Mouse (Mus musculus): ENCODE data around the gene Pde4d.

Gene Pde4d

DNA sequence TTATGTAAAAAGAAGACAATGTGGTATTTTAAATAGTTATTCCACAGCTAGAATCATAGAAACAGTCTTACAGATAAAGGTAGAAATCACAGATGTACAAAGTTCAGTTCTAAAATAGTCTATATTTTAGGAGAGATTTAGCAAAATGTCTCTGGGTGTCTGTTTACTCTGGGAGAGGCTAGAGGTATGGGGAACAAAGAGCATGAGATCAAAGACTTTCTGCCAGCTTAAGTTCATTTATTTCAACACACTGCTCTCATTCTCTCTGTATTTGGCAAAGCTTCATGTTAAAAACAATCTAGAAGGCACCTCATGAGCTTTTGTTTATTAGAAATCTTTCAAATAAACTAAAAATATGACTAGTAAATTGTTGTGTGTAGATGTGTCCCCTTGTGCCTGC is 1024.6 kb downstream of the Pde4d start:
- no peak for DNase-seq (ENCODE audit: low read depth in 2 of 2, low spot score in 2 of 2)

DNA sequence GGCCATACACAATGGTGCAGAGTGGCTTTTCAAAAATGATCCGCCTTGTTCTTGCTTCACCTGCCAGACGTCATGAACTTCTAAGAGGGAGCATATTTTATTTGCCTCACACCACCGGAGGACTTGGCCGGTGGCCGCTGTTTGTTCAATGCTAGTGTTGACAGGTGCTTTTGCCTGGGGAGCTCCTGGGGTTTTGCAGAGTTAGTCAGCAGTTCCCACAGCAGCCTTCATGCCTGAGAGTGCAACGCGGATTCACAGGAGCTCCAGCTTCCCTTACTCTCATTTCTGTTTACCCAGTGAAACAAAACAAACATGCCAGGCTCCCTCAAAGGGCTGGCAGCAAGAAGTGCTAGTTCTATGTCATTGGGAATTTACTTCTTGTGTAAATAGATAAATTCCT is 1031.7 kb downstream of the Pde4d start:
- no peak for DNase-seq (ENCODE audit: low read depth in 2 of 2, low spot score in 2 of 2)

DNA sequence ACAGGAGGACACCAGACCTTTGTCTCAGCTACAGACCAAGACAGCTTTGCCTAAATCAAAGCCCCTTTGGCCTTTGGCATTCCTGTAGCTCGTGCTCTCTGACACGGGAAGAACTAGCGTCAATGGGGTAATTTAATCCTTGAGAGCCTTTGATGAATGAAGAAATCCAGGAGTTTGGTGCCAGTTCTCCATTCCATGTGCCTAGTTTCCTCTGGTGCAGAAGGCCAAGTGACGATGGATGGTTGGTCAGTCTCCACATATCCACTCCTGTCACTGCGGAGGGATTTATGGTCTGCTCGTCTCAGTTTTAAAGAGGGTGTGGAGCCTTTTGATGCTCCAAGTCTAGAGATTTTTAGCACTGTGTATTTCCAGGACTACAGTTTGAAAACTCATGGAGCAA is 1036.4 kb downstream of the Pde4d start:
- DNase-seq (ENCODE audit: low read depth in 2 of 2, low spot score in 2 of 2) = no peak

DNA sequence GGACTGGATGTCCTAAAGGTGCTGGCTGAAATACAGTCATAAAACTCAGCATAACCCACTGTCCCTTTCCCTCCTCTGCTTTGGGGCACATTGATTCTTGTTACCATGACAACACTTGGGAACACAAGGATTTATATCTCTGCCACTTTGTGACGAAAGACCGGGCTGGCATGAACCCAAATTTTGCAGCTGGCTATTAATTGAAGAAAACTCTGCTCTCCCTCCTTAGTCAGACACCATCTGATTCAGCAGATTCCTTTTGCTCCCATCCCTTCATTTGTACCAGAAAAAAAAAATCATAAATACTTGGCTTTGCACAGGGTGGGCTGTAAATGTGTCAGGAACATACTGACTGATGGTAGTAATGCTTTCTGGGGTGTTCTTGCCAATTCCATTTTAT is 1037.6 kb downstream of the Pde4d start:
- no peak for DNase-seq (ENCODE audit: low read depth in 2 of 2, low spot score in 2 of 2)

DNA sequence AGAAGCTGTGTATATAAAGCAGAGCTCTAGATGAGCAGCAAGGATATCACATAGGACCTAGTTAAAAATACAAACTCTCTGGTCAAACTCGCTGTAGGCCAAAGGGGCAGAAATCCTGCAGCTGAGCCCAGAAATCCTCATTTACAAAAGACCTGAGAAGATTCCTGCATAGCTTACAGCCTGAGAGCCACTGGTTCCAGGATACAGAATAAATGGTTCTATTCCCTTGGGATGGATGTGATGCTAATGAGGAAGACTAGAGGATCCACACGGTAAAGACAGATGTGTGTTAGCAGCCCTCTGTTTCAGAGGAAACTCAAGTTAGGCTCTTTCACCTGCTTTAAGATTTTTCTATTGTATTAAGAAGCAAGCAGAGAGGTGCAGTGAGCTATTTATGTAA is 1041.1 kb downstream of the Pde4d start:
- no peak for DNase-seq (ENCODE audit: low read depth in 2 of 2, low spot score in 2 of 2)

DNA sequence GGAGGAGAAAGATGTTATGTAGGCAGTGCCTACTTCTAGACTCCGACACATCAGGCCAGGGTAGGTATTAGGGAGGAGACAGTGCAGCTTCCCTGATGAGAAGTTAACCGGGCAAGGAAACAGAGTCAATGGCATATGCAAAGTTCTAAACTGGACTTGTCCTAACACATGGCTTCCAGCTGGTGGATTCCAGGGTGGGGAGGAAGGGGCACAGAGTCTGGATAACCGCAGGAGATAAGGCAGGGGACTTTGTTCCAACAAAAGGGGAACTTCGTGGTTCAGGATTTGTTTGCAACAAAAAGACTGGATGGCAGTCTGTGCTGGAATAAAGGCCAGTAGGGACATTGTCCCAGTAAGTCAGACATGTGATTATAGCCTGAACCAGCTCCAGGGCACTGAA is 1042.1 kb downstream of the Pde4d start:
- no peak for DNase-seq (ENCODE audit: low read depth in 2 of 2, low spot score in 2 of 2)

DNA sequence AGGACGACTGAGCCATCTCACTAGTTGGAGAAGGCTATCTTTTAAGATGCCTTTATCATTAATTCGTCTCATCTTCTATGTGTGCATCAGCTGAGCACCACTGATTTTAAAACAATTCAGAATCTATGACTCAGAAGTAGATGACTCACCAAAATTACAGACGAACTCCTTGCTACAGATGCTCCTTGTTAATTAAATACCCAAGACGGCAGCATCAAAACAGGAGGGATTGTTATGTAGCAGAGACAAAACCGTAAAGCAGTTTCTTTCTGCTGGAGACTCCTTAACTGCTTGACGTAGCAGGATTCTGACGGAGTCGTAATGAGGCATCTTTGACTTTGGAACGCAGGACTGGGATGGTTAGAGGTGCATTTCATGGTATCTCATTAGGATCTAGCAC is 1050.6 kb downstream of the Pde4d start:
- DNase-seq (ENCODE audit: low read depth in 2 of 2, low spot score in 2 of 2) = no peak

DNA sequence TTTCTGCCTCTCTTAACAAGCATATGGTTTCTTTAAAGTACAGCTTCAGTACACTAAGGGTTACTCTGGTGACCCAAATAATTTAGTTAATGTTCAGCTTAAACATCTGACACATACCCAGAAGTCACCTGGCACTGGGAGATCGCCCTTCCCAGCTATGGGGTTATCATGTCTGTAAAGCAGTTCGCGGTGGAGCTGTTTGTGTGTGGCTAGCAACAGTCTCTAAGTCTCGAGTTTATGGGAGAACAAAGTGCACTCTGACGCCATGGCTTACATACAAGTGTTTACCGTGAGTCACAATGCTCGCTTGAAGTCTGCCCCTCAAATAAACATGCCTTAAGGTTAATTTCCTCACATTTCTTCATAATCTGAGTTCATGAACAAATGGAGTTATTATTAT is 1053.0 kb downstream of the Pde4d start:
- no peak for DNase-seq (ENCODE audit: low read depth in 2 of 2, low spot score in 2 of 2)

DNA sequence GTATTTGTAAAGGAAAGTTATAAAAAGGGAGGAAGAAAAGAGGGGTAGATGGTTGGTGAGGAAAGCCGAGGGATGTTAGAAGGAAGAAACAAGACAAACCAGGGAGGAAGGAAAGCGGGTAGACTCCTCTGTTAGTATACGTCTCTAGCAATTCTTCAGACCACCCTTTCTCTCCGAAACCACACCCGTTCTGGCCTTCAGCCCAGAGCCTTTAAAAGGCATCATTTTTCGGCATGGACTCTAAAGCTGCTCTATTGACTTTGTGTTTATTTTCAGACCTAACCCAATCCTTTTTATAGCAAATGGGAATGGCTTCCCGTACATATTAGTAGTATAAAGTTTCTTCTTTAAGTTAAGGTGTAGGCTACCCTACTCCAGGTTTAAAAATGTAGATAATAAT is 1057.0 kb downstream of the Pde4d start:
- DNase-seq (ENCODE audit: low read depth in 2 of 2, low spot score in 2 of 2) = no peak

DNA sequence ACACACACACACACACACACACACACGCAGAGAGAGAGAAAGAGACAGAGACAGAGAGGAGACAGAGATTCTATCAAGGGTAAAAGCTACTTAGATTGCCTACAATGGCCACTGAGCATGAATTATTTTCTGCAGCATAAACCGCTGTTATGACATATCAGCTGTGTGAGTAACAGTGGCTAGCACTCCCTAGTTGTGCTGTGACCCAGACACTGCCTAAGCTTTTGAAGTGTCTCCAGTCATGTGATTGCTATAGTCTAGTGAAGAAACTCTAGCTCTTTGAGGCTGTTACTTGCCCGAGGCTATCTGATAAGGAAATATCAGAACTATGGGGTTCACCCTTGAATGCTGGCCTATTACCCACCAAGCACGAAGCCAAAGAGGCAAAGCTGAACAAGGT is 1058.7 kb downstream of the Pde4d start:
- no peak for DNase-seq (ENCODE audit: low read depth in 2 of 2, low spot score in 2 of 2)

DNA sequence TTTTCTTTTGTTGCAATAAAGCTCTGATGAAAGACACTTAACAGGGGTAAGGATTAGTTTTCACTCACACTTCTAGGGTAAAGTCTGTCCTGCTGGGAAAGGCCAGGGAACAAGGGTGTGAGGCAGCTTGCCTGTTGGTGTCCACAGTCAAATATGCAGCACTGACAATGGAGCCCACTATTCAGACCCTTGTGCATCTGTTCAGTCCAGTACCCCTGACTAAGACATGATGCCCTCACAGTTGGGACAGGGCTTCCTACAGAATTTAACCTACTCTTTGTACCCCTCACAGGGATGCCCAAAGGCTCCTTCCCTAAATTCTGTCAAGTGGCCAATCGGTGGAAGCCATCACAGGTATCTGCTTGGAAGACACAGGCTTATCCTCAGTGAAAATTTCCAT is 1068.4 kb downstream of the Pde4d start:
- no peak for DNase-seq (ENCODE audit: low read depth in 2 of 2, low spot score in 2 of 2)

DNA sequence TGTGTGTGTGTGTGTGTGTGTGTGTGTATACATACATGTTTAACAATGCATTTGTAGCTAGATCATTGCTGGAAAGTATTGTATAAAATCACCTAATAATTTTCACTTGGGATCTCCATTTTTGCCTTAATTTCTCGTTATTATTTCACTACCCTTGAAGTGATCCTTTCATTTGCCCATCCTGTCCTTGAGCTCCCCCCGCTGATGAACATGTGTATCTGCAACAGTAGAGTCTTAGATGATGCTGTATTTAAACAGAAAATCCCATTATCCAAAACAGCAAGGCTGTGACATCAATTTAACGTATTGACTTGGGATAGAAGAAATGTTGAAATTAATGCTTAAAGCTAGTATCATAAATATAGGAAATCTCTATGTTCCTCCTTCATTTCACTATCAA is 1069.7 kb downstream of the Pde4d start:
- DNase-seq (ENCODE audit: low read depth in 2 of 2, low spot score in 2 of 2) = no peak

DNA sequence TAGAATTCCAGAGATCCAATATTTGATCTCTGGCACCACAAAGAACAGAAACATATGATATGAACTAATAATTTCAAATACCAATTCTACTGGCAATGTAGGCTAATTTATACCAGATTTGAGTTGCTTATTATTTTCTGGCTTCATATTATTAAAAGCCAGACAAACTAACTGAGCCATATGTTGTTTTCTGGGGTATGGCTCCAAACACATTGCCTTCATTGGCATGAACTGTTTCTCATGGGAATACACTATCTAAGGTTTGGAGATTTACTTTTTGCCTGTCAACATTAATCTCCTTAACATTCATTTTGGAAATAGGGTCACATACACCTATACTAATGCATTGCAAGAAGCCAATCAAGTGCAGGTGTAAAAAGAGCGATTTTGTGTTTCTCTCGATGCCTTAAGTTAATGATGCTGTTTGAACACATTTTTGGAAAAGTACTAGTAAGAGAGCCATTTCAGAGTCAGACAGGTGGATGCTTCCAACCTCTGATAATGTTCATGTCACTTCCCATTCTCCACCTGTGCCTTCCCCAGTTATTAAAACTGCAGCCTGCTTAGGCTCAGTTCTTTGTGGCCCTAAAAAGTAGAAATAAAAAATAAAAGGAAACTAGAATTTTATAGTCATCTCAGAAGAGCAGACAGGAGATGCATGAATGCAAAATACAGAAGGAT is 1070.4 kb downstream of the Pde4d start:
- no peak for DNase-seq (ENCODE audit: low read depth in 2 of 2, low spot score in 2 of 2)

DNA sequence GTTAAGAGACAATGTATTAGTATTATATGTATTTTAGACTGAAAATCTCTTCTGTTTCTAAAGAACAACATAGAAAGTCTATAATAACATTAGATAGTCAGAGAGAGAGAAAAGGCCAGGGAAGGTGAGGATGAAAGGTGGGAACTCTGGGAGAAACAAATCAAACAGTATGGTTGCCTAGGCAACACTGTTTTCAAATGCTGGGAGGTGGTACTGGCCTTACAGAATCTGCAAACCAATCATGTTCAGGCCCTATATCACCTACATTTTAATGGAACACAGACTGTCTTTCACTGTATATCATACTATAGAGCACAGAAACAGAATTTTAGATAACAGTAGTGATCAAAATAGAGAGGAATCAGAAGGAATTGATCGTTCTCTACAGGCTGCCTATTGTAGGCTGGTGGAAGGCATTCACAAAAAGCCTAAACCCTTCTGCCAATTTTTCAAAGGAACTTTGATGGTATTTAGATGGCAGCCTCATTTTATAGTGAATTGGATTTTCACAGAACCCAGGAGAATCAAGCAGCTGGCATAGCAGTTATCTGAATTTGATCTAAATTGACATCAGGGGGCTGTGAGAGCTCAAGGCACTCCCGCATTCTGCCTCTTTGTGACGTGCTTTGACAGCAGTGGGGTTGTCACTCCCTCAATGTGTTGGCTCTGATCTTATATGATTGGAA is 1084.2 kb downstream of the Pde4d start:
- DNase-seq (ENCODE audit: low read depth in 2 of 2, low spot score in 2 of 2) = no peak

DNA sequence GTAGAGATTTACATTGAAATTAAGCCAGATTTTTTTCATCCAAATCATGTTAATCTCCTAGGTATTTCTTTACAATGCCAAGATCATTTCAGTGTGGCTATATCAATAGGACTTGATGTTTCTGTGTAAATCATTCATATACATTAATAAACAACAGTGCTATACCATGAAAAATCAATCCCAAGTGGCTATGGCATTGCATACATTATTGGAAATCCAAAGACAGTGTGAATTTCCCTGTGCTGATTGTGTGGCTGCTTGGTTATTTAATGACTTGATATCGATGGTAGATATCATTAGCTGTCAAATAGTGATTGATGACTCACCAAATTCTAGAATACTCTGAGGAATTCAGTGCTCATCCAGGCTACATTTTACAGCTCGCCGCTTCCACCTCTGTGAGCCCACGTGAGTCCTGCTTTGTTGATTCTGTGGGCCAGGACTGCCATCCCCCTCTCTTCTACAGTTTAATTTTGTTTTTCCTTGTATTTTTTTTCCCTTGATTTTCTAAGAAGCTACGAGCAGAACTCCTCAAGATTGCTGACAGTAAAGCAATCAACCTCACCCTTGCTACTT is 1085.0 kb downstream of the Pde4d start:
- no peak for DNase-seq (ENCODE audit: low read depth in 2 of 2, low spot score in 2 of 2)

DNA sequence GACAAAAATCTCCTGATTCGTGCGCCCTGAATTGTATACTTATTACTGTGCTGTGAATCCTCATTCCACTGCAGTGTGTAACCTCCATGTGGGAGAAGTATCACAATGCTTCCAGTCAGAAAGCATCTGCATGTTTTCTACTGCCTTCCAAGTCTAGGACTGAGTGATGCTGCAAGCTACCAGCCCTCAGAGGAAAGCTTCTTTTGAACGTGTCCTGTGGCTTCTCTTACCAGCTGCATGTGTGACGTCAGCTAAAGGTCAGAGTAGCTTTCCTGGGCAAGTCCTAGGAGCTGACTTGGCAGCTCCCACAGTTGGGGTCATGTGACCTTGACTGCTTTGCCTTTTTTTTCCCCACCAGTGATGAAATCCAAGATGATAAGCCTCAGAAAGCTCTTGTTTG is 1086.9 kb downstream of the Pde4d start:
- no peak for DNase-seq (ENCODE audit: low read depth in 2 of 2, low spot score in 2 of 2)

DNA sequence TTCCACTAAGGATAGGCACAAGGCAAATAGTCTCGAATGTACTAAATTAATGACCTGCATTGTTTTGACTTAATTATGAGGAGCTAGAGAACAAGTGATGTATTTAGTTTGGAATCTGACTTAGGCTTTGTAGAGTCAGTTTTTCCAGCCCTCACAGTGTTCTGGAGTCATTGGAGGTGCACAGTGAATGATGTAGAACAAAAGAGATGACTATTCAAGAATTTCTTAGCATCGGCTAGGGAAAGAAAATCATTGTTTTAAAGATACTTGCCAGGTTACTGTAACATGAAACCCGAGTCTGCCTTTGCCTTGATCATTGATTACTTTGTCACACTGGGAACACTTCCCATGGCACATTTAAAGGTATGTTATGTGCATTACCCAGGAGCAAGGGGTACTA is 1089.6 kb downstream of the Pde4d start:
- DNase-seq (ENCODE audit: low read depth in 2 of 2, low spot score in 2 of 2) = no peak

DNA sequence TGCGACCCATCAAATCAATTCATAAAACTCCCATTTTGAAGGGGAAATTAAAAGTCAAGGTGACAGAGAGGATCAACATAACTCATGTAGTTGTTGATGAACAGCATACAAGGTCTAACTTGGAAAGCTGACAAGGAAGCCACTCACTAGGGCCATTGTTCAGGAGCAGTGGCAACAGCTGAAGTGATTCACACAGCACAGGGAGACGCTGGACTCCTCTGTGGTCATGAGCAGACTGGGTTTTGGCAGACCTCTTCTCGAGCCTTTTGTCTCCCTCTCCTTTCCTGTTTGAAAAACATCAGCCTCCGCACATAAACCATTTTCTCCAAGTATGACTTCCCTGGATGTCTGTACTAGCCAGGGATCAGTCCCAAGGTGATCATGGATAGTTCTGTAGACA is 1094.9 kb downstream of the Pde4d start:
- no peak for DNase-seq (ENCODE audit: low read depth in 2 of 2, low spot score in 2 of 2)

DNA sequence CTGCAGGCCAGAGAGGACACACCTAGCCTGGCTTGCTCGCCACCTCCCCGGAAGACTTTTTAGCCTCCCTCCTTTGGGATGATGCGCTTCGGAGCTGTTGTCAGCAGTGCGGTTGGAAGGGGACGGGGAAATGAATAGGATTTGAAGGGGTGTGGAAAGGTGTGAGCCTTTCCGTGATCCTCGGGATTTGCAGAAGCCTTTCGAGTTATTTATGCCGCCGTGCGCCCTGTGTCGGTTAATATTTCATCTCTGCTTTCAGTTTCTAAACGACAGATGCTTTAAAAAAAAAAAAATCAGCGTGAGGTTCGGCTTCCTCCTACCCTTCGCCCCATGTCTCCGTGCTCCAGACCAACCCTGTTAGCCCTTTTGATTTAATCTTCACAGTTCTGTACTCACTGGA is 1096.6 kb downstream of the Pde4d start:
- peak in 1 of 2 experiments; percentile 1 for DNase-seq (ENCODE audit: low read depth in 2 of 2, low spot score in 2 of 2)

DNA sequence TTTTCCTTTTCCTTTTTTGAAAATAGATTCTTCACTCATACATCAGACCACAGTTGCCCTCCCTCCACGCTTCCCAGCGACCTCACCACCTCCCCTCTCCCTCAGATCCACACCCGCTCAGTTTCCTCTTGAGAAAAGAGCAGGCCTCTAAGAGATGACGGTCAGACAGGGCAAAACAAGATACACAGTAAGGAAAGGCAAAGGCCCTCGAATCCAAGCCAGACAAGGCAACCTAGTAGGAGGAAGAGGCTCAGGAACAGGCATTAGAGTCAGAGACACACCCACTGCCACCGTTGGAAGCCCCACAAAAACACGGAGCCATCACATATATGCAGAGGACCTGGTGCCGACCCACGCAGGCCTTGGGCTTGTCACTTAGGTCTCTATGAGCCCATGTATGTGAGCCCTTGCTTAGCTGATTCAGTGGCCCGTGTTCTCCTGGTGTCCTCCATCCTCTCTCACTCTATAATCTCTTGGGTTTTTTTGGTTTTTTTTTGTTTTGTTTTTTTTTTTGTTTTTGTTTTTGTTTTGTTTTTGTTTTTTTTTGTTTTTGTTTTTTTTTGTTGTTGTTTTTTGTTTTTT is 1097.3 kb downstream of the Pde4d start:
- no peak for DNase-seq (ENCODE audit: low read depth in 2 of 2, low spot score in 2 of 2)

DNA sequence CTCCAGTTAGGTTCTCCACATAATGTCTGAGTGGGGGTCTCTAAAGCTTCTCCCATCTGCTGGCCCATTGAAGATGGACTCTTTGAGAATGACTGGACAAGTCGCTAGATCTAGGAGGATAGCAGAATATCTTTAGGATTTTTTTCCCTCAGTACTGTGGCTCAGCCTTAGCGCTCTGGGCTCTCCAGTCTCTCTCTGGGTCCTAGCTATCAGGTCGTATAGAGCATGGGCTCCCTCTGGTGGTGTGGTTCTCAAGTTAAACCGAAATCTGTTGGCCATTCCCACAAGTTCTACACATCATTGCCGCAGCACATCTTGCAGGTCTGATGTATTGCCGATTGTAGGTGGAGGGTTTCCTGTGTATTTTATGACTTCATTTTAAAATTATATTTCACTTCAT is 1098.0 kb downstream of the Pde4d start:
- DNase-seq (ENCODE audit: low read depth in 2 of 2, low spot score in 2 of 2) = peak; percentile 60 to 74

DNA sequence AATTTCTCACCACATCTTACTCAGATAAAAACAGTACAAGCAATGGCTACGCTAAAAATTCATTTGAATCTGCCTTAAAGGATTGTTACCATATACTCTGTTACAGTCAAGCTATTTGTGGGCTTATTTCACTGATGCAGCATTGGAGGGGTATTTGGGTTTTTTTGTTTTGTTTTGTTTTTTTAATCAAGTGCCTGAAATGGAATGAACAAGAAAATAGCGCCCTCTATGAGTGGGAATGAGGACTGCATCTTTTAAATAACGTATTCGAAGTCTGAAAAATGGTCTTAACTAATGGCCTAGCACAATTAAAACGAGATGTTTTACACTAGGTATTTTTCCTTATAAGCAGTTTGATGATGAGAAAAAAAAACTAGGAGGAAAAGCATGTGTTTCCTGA is 1098.5 kb downstream of the Pde4d start:
- no peak for DNase-seq (ENCODE audit: low read depth in 2 of 2, low spot score in 2 of 2)
